Mouse (Mus musculus) C2C12 (cell line): ENCODE results near the gene Arfgef2.

ENCODE experiments used
- CTCF ChIP-seq: IDR thresholded peaks from one replicate; pipeline ENCODE4 v1.5.1; 2011; ENCODE audit not compliant: control insufficient read depth, insufficient read depth, insufficient read length
- MAX ChIP-seq: IDR thresholded peaks from one replicate; pipeline ENCODE4 v1.6.1; 2011; ENCODE audit warnings: mild to moderate bottlenecking, control low read depth
- MYOG ChIP-seq: IDR thresholded peaks from one replicate; pipeline ENCODE4 v1.6.1; 2011; ENCODE audit not compliant: control insufficient read depth, insufficient read length; ENCODE audit errors: extremely low read depth
- USF1 ChIP-seq: IDR thresholded peaks from one replicate; pipeline ENCODE4 v1.6.1; 2011; ENCODE audit warnings: low read depth, mild to moderate bottlenecking, control low read depth, moderate library complexity

DNA sequence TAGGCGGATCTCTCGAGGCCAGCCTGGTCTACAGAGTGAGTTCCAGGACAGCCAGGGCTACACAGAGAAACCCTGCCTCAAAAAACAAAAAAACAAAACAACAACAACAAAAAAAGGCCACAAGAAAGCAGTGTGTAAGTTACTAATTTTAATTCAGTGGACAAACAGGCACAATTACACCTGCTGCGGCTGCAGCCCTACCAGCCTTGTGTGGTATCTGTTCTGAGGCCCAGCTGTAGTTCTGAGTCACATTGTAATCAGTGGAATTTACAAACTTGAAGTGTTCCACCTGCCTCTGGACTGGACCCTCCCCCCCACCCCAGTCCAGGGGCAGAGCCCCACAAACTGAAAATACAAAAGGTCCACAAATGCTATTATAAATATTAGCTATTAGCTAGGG is 2.1 kb upstream of the Arfgef2 start:
- TF ChIP-seq MYOG (no peak), CTCF (no peak), USF1 (no peak), MAX (no peak)
